Mouse (Mus musculus) neural tube, embryonic 13.5 days (tissue): Measurements from ENCODE around the gene Elk4. TPM values are rescaled to one million over a fixed set of nuclear protein-coding genes. Genes with fewer than 3 reads are reported as not detected.

ENCODE experiments used
- ATAC-seq: fragments of 200-750 bp; cut with Nextera tagmentation; 2 replicates; pipeline ENCODE4 v1.8.0; 2017; ENCODE audit warnings: low read depth, mild to moderate bottlenecking, moderate TSS enrichment, moderate library complexity
- H3K27ac ChIP-seq: fragments of 300-500 bp; sonication (generic); replicated peaks from 2 replicates; pipeline ENCODE4 v1.5.1; 2015; ENCODE audit warnings: moderate library complexity, mild to moderate bottlenecking, inconsistent platforms
- H3K27me3 ChIP-seq: fragments of 300-500 bp; sonication (generic); 2 replicates; pipeline ENCODE4 v1.6.1; 2015; ENCODE audit warnings: mild to moderate bottlenecking, inconsistent platforms
- H3K36me3 ChIP-seq: fragments of 300-500 bp; sonication (generic); 2 replicates; pipeline ENCODE4 v1.6.1; 2015; ENCODE audit warnings: mild to moderate bottlenecking, inconsistent platforms
- H3K4me1 ChIP-seq: fragments of 300-500 bp; sonication (generic); replicated peaks from 2 replicates; pipeline ENCODE4 v1.6.1; 2015; ENCODE audit warnings: inconsistent platforms
- H3K4me2 ChIP-seq: fragments of 300-500 bp; sonication (generic); 2 replicates; pipeline ENCODE4 v1.6.1; 2015; ENCODE audit warnings: inconsistent platforms, mild to moderate bottlenecking, moderate library complexity
- H3K4me3 ChIP-seq: fragments of 300-500 bp; sonication (generic); 2 replicates; pipeline ENCODE4 v1.5.1; 2015; ENCODE audit warnings: mild to moderate bottlenecking, inconsistent platforms
- H3K9ac ChIP-seq: fragments of 300-500 bp; sonication (generic); 2 replicates; pipeline ENCODE4 v1.6.1; 2015; ENCODE audit warnings: moderate library complexity, mild to moderate bottlenecking, inconsistent platforms
- H3K9me3 ChIP-seq: fragments of 300-500 bp; sonication (generic); 2 replicates; pipeline ENCODE4 v1.6.1; 2016; ENCODE audit warnings: inconsistent platforms
- WGBS: fragments of 180-500 bp; shearing (Covaris S2); methylation state at CpG from one replicate; pipeline ENCODE4 v1.1.7; 2015; 5-methylcytosine and 5-hydroxymethylcytosine counted together
- polyA plus RNA-seq: library from polyadenylated mRNA; unstranded; fragments of >200 nt; fragmentation: Nextera tagmentation; extraction: Ambion mirVana; gene quantifications from 2 replicates; pipeline ENCODE4 v1.2.1, GENCODE M21; 2015

The Elk4 gene
- polyA plus RNA-seq, 1 experiment from 2014 or later = 13.1 TPM

GRCm38 (mm10) chr1:132060036-132060769 is 52.8 kb downstream of the Elk4 start:
- WGBS = 68% methylated on average over 7 of the region's 7 CpGs
- Histone ChIP-seq H3K4me2 (no peak overlapping the region), H3K4me1 (no peaks in the 10 kb centered on the region), H3K36me3 (no peaks in the 10 kb centered on the region), H3K9me3 (no peaks in the 10 kb centered on the region), H3K4me3 (no peak overlapping the region), H3K27ac (no peak overlapping the region), H3K9ac (no peak overlapping the region), H3K27me3 (peaks cover 6% of the 10 kb centered on the region)
- no peak for ATAC-seq

DNA sequence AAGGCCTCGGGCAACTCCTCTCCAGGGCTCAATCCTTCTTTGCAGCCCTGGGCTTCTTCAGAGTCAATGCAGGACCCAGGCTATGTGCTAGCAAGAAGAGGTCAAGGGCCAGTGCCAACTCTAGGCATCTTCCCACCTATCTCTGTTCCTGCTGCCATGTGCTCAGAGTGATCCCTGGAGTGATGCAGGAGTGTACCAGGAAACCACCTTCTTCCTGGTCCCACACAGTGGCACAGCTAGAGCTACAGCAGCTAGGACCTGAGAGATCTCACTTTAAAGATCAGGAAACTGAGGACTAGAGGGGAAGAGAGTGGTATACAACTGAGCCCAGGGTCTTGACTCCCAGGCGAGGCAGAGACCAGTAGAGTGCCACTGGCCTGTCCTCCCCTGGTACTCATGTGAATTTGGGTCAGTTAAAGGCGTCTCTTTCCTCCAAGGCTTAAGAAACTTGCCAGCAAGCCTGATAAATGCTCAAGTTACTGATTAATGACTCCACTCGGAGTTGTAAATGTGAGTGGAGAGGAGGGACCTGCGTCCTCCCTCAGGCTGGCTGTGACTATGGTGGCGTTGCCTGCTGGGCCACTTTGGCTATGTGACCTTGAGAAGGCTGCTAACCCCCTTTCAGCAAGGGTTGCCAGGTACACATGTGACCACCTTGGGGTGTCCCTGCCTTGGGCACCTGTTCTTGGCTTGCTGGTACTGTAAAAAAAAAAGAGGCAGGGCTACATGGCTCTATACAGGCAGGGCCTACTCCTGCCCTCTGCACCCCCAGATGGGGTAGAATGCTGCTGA is 54.5 kb downstream of the Elk4 start:
- no peaks in the 10 kb centered on the region for H3K36me3 ChIP-seq
- peaks cover 2% of the 10 kb centered on the region for H3K4me1 ChIP-seq
- no peak for ATAC-seq
- no peak overlapping the region for H3K27ac ChIP-seq
- H3K4me3 ChIP-seq = no peak overlapping the region
- no peak overlapping the region for H3K9ac ChIP-seq
- H3K4me2 ChIP-seq = no peak overlapping the region
- WGBS = 38% methylated on average over 6 of the region's 6 CpGs
- H3K9me3 ChIP-seq = no peaks in the 10 kb centered on the region
- peaks cover 24% of the 10 kb centered on the region for H3K27me3 ChIP-seq

- no peak for ATAC-seq
- Histone ChIP-seq H3K4me1 (peaks cover 13% of the 10 kb centered on the region), H3K4me3 (no peak overlapping the region), H3K27ac (no peak overlapping the region), H3K36me3 (no peaks in the 10 kb centered on the region), H3K9ac (no peak overlapping the region), H3K9me3 (no peaks in the 10 kb centered on the region), H3K27me3 (peaks cover 34% of the 10 kb centered on the region), H3K4me2 (no peak overlapping the region)
- 82% methylated on average over 4 of the region's 4 CpGs for WGBS
Measured at GRCm38 (mm10) chr1:132063096-132063495, 55.7 kb downstream of the Elk4 start.

DNA sequence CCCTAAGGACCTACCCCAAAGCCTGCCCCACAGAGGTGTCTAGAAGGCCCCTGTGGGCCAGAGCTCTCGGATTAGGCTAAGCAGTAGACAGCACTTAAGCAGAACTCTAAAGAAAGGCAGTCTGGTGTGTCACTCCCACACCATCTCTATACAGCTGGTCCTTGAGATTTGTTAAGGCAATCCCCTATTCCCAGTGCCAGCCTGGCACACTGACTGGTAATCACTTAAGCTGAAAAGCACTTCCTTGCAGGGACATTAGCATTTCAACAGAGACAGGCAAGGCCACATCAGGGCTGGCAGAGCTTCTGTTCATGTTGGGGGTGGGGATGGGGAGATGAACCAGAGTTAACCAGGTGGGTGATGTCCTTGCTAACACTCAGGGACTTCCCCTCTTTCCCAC is 57.6 kb downstream of the Elk4 start:
- WGBS = 39% methylated on average over 1 of the region's 1 CpGs
- no peaks in the 10 kb centered on the region for H3K9me3 ChIP-seq
- H3K4me3 ChIP-seq = no peak overlapping the region
- H3K36me3 ChIP-seq = no peaks in the 10 kb centered on the region
- H3K9ac ChIP-seq = no peak overlapping the region
- ATAC-seq = no peak
- no peak overlapping the region for H3K4me2 ChIP-seq
- H3K27ac ChIP-seq = no peak overlapping the region
- peaks cover 13% of the 10 kb centered on the region for H3K4me1 ChIP-seq
- peaks cover 53% of the 10 kb centered on the region for H3K27me3 ChIP-seq

GRCm38 (mm10) chr1:132065475-132066172 is 58.2 kb downstream of the Elk4 start:
- no peak overlapping the region for H3K27ac ChIP-seq
- no peak overlapping the region for H3K4me3 ChIP-seq
- no peak overlapping the region for H3K4me2 ChIP-seq
- 77% methylated on average over 8 of the region's 8 CpGs for WGBS
- ATAC-seq = no peak
- no peaks in the 10 kb centered on the region for H3K9me3 ChIP-seq
- H3K9ac ChIP-seq = no peak overlapping the region
- H3K27me3 ChIP-seq = peaks cover 59% of the 10 kb centered on the region
- peaks cover 13% of the 10 kb centered on the region for H3K4me1 ChIP-seq
- H3K36me3 ChIP-seq = no peaks in the 10 kb centered on the region

DNA sequence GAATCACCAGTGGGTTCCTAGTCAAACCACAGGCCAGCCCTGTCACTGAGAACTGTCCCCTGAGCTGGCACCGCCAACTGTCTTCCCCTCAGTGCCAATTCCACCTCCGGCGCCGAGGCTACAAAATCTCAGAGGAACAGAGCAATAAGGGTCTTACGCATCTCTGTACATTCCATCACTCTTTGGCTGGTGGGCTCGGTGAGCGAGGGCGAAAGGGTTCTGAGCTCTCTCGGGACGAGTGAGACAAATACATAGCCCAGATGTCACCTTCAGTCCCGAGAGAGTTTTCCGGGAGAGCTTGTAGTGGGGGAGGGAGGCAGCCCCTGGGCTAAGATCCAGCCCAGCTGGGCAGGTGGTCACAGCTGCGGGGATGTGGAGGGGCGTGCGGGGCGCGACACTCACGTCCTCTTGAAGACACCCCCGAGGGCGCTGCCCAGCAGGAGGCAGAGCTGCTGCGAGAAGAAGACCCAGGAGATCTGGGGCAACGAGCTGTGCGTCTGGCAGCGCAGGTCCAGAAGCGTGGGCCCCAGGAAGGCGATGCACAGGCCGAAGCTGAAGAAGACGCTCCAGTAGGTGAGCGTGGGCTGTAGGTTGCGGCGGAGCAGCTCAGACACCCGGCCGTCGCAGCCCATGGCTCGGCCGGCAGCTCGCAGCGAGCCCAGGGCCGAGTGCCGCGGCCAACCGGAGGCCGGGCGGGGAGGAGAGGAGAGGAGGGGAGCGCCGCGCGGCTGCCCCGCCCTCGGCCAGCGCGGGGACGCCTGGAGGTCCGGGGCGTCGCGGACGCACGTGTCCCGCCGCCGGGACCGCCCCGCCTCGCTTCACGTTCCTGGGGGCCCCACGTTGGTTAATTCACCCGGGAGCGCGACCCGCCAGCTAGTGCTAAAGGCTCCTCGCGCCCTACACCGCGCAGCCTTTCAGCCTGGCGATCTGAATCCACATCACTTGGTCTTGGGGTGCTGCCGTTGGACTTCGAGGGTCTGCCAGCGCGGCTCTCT is 60.2 kb downstream of the Elk4 start, which contains the start of gene Mfsd4a:
TSS of gene Mfsd4a (minus strand) at position 802 of the 995 bp plus-strand sequence.
- no peaks in the 10 kb centered on the region for H3K36me3 ChIP-seq
- H3K27ac ChIP-seq = no peak within 1 kb of the TSS
- peak within 1 kb of the TSS; percentile 94 for H3K4me2 ChIP-seq
- WGBS = 2% methylated on average over 53 of the region's 80 CpGs
- peaks cover 62% of the 10 kb centered on the region for H3K27me3 ChIP-seq
- H3K9me3 ChIP-seq = no peaks in the 10 kb centered on the region
- H3K4me1 ChIP-seq = peaks cover 13% of the 10 kb centered on the region
- H3K9ac ChIP-seq = peak within 1 kb of the TSS; percentile 74
- peak; percentile 73 for ATAC-seq
- H3K4me3 ChIP-seq = peak within 1 kb of the TSS; percentile 48

DNA sequence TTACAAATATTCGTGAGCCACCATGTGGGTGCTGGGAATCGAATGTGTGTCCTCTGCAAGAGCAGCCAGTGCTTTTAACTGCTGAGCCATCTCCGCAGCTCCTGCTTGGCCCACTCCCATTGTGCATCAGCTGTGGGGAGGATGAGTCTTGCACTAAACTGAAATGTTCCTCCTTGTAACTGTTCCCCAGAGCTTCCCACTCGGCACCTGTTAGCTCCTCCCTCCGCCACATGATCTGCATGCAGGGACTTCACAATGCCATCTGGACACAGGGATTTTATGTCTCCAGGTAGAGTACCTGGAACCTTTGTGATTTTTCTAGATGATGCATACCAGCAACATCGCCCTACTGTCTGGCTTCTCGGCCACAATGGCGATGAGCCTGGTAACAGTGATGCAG is 62.0 kb downstream of the Elk4 start:
- Histone ChIP-seq H3K9me3 (no peaks in the 10 kb centered on the region), H3K36me3 (no peaks in the 10 kb centered on the region), H3K27me3 (peaks cover 62% of the 10 kb centered on the region), H3K4me1 (peaks cover 13% of the 10 kb centered on the region), H3K4me3 (no peak overlapping the region), H3K4me2 (no peak overlapping the region), H3K9ac (no peak overlapping the region), H3K27ac (no peak overlapping the region)
- WGBS = 80% methylated on average over 8 of the region's 8 CpGs
- no peak for ATAC-seq

DNA sequence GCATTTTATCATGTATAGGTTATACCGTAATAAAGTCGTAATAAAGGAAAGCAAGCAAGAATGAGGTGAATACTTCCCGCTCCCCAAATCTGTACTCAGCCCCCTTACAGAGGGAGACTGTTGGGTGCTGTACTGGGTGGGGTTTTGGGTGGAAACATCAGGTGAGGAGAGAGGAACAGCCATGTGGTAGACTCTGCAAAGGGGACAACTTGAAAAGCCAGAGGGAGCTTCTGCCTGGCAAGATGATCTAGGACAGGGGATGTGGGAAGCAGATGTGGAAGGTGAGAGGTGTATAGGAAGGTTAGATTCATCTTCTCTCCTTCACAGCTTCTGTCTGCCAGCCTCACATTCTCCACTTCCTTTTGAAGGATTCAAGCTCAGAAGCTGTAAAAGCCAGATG is 63.3 kb downstream of the Elk4 start:
- Histone ChIP-seq H3K27me3 (peaks cover 52% of the 10 kb centered on the region), H3K4me3 (no peak overlapping the region), H3K4me2 (no peak overlapping the region), H3K9me3 (no peaks in the 10 kb centered on the region), H3K4me1 (peaks cover 13% of the 10 kb centered on the region), H3K9ac (no peak overlapping the region), H3K36me3 (no peaks in the 10 kb centered on the region), H3K27ac (no peak overlapping the region)
- no peak for ATAC-seq
- 93% methylated on average over 3 of the region's 3 CpGs for WGBS

DNA sequence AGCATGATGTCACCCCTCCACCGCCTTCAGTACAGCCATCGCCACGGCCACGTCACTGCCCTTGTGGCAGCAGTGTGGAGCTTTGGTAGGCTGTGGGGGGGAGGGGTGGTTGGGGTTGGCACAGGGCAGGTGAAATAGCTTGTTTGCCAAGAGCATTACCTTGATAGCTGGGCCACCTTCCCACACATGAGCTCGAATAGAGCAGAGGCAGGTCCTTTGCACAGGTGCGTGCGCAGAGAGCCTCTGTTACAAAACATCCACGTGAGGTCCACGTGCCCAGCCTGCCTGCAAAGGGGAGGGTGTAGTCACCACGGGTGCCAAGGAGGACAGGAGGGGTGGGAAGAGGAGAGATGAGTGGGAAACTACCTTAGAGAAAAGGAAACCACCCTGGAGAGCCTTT is 68.2 kb downstream of the Elk4 start:
- H3K36me3 ChIP-seq = no peaks in the 10 kb centered on the region
- H3K4me2 ChIP-seq = no peak overlapping the region
- H3K9ac ChIP-seq = no peak overlapping the region
- WGBS = 89% methylated on average over 10 of the region's 10 CpGs
- ATAC-seq = no peak
- no peaks in the 10 kb centered on the region for H3K4me1 ChIP-seq
- no peak overlapping the region for H3K27ac ChIP-seq
- H3K9me3 ChIP-seq = no peaks in the 10 kb centered on the region
- no peak overlapping the region for H3K4me3 ChIP-seq
- H3K27me3 ChIP-seq = peaks cover 4% of the 10 kb centered on the region; the same call in 1 of the 2 replicates

DNA sequence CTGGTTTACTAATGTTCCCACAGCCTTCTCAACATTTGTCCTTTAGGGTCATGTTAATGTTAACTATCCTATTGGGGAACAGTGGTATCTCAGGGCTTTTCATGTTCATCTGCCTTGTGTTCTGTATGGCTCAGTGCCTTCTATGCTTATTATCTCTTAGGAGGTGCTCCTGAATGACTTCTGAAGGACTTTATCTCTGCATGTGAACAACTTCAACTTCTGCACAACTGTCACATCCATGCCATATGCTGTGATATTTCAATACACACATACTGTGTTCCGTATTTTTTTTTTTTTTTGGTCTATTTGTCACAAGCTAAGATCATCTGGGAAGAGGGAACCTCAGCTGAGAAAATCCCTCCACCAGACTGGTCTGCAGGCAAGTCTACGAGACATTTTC is 71.0 kb downstream of the Elk4 start:
- ATAC-seq = no peak
- peaks cover 8% of the 10 kb centered on the region; the same call in 1 of the 2 replicates for H3K9me3 ChIP-seq
- no peaks in the 10 kb centered on the region for H3K4me1 ChIP-seq
- no peak overlapping the region for H3K9ac ChIP-seq
- H3K4me3 ChIP-seq = no peak overlapping the region
- H3K36me3 ChIP-seq = no peaks in the 10 kb centered on the region
- H3K27me3 ChIP-seq = no peaks in the 10 kb centered on the region
- H3K27ac ChIP-seq = no peak overlapping the region
- WGBS = 91% methylated on average over 2 of the region's 2 CpGs
- no peak overlapping the region for H3K4me2 ChIP-seq
